Mouse (Mus musculus): Measurements from ENCODE around the gene Snca.

GRCm38 (mm10) chr6:60754975-60755374 lies 74.7 kb downstream of the Snca start:
- TF ChIP-seq CTCF (IDR thresholded peaks at IDR 0.05) (no peak), EP300 (IDR thresholded peaks at IDR 0.05) (no peak)
